Mouse (Mus musculus): ENCODE measurements around the gene Brix1. TPM values are rescaled to one million over a fixed set of nuclear protein-coding genes. Genes with fewer than 3 reads are reported as not detected.

The Brix1 gene
- total and polyA plus RNA-seq, 3 experiments: 25.3 to 354 (median 93.4) TPM

- no peak overlapping the region for H3K4me3 ChIP-seq (replicated peaks in 1 of 3; ENCODE audit: low read depth in 2 of 3, low read length in 2 of 3, poor library complexity in 1 of 3)
- H3K9ac ChIP-seq (ENCODE audit: insufficient read depth, low read depth): no peak overlapping the region
- in situ Hi-C loops (cut with MboI; ENCODE audit: low pct_ligation_motif_present, low pct_unique_long_range_greater_than_20kb, low sequenced_read_pairs) (no loop called here), dilution Hi-C loops (cut with MboI; ENCODE audit: extremely low pct_ligation_motif_present, extremely low pct_unique_long_range_greater_than_20kb, low sequenced_read_pairs) (no loop called here)
- H3K36me3 ChIP-seq (replicated peaks in 1 of 2; ENCODE audit: control insufficient read depth in 1 of 2, insufficient read depth in 1 of 2, low read length in 1 of 2): peaks cover 0 to 14% of the 10 kb centered on the region in 2 experiments
- TF ChIP-seq MXI1 (IDR thresholded peaks at IDR 0.05; ENCODE audit: low read depth, low read length) (no peak), JUN (IDR thresholded peaks at IDR 0.05; ENCODE audit: insufficient read depth, low read depth, low read length) (no peak), MAX (IDR thresholded peaks at IDR 0.05; ENCODE audit: low read length) (no peak), ZMIZ1 (IDR thresholded peaks at IDR 0.05; ENCODE audit: low read depth, low read length) (no peak), HCFC1 (IDR thresholded peaks at IDR 0.05; ENCODE audit: low read depth, low read length) (no peak), ZNF384 (IDR thresholded peaks at IDR 0.05; ENCODE audit: low read depth, low read length) (no peak), RCOR1 (conservative IDR thresholded peaks at IDR 0.05; ENCODE audit: low read depth, low read length) (no peak), GABPA (IDR thresholded peaks at IDR 0.05; ENCODE audit: insufficient replicate concordance, low read depth, low read length) (no peak), IRF4 (IDR thresholded peaks at IDR 0.05; ENCODE audit: low read depth, low read length) (no peak), UBTF (IDR thresholded peaks at IDR 0.05; ENCODE audit: low read depth, low read length) (no peak), ZKSCAN1 (IDR thresholded peaks at IDR 0.05; ENCODE audit: borderline replicate concordance, low read depth, low read length) (no peak), KAT2A (IDR thresholded peaks at IDR 0.05; ENCODE audit: insufficient replicate concordance, low read length) (no peak), RAD21 (IDR thresholded peaks at IDR 0.05; ENCODE audit: low read depth, low read length) (no peak), EP300 (IDR thresholded peaks at IDR 0.05; ENCODE audit: low read length) (no peak)
- H3K79me2 ChIP-seq (replicated peaks; ENCODE audit: control insufficient read depth, extremely low read depth, insufficient read depth, poor library complexity, severe bottlenecking): no peaks in the 10 kb centered on the region
- no peaks in the 10 kb centered on the region for H3K9me3 ChIP-seq (replicated peaks; ENCODE audit: low read length)
- no peak for DNase-seq (ENCODE audit: extremely low read depth)
- no peak overlapping the region for H3K4me2 ChIP-seq (ENCODE audit: insufficient read depth, low read depth, poor library complexity, severe bottlenecking)
- H3K27ac ChIP-seq (ENCODE audit: insufficient read depth, low read depth): no peak overlapping the region
- no peaks in the 10 kb centered on the region for H3K27me3 ChIP-seq (replicated peaks)
- peaks cover 5 to 12% of the 10 kb centered on the region in 2 experiments for H3K4me1 ChIP-seq (ENCODE audit: control insufficient read depth in 1 of 2, insufficient read depth in 2 of 2)
Observed at GRCm38 (mm10) chr15:10436893-10437292, 48.9 kb downstream of the Brix1 start.

GRCm38 (mm10) chr15:10426545-10427266, 59.0 kb downstream of the Brix1 start:
- no peaks in the 10 kb centered on the region for H3K27me3 ChIP-seq (replicated peaks)
- no peaks in the 10 kb centered on the region for H3K9me3 ChIP-seq (replicated peaks; ENCODE audit: low read length)
- H3K4me2 ChIP-seq (ENCODE audit: insufficient read depth, low read depth, poor library complexity, severe bottlenecking): no peak overlapping the region
- DNase-seq (ENCODE audit: extremely low read depth): no peak
- no peaks in the 10 kb centered on the region for H3K36me3 ChIP-seq (replicated peaks in 1 of 2; ENCODE audit: control insufficient read depth in 1 of 2, insufficient read depth in 1 of 2, low read length in 1 of 2)
- dilution Hi-C loops (cut with MboI; ENCODE audit: extremely low pct_ligation_motif_present, extremely low pct_unique_long_range_greater_than_20kb, low sequenced_read_pairs) (no loop called here), in situ Hi-C loops (cut with MboI; ENCODE audit: low pct_ligation_motif_present, low pct_unique_long_range_greater_than_20kb, low sequenced_read_pairs) (no loop called here)
- no peaks in the 10 kb centered on the region for H3K79me2 ChIP-seq (replicated peaks; ENCODE audit: control insufficient read depth, extremely low read depth, insufficient read depth, poor library complexity, severe bottlenecking)
- no peak overlapping the region for H3K27ac ChIP-seq (ENCODE audit: insufficient read depth, low read depth)
- no peak for TF ChIP-seq NELFE (IDR thresholded peaks at IDR 0.05; ENCODE audit: low read depth, low read length)
- no peak for TF ChIP-seq MAX (IDR thresholded peaks at IDR 0.05; ENCODE audit: low read length)
- no peak for TF ChIP-seq MYC (IDR thresholded peaks at IDR 0.05; ENCODE audit: low read depth, low read length)
- TF ChIP-seq ETS1 (conservative IDR thresholded peaks at IDR 0.05; ENCODE audit: low read depth, low read length): no peak
- no peak for TF ChIP-seq ZKSCAN1 (IDR thresholded peaks at IDR 0.05; ENCODE audit: borderline replicate concordance, low read depth, low read length)
- TF ChIP-seq MAZ (IDR thresholded peaks at IDR 0.05; ENCODE audit: low read depth, low read length): no peak
- TF ChIP-seq USF2 (conservative IDR thresholded peaks at IDR 0.05; ENCODE audit: low read depth, low read length): no peak
- TF ChIP-seq ELF1 (IDR thresholded peaks at IDR 0.05; ENCODE audit: low read depth, low read length): no peak
- no peak for TF ChIP-seq NRF1 (IDR thresholded peaks at IDR 0.05; ENCODE audit: low read depth, low read length)
- H3K4me3 ChIP-seq (replicated peaks in 1 of 3; ENCODE audit: low read depth in 2 of 3, low read length in 2 of 3, poor library complexity in 1 of 3): no peak overlapping the region
- H3K9ac ChIP-seq (ENCODE audit: insufficient read depth, low read depth): no peak overlapping the region
- peaks cover 5 to 16% of the 10 kb centered on the region in 2 experiments; a peak in 2 of 4 replicates for H3K4me1 ChIP-seq (ENCODE audit: control insufficient read depth in 1 of 2, insufficient read depth in 2 of 2)
